Mouse (Mus musculus): ENCODE data around the gene Acot11. TPM values are rescaled to one million over a fixed set of nuclear protein-coding genes. Genes with fewer than 3 reads are reported as not detected.

Gene Acot11
- total and polyA plus RNA-seq, 2 experiments = 4.8 to 6.3 TPM

DNA sequence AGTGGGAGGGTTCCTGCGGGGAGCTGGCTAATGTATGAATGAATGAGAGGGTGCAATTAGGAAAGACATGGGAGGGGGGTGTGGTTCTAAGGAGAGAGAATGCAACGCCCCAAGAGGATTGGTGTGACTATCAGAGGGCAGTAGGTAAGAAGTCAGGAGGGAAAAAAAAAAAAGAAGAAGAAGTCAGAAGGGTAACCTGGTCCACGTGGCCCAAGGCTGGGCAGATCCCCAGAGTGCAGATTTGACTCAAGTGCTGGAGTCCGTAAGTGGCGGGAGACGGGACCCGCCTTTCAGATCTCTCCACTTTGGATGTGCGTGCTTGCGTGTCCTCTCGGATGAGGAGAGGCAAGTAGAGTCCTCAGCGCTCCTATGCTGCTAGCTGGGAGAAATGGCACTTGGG is 16.2 kb downstream of the Acot11 start:
- Histone ChIP-seq H3K27me3 (ENCODE audit: control insufficient read depth, insufficient read depth, low read length) (no peaks in the 10 kb centered on the region), H3K79me2 (ENCODE audit: control insufficient read depth, insufficient read depth, low read length) (no peaks in the 10 kb centered on the region), H3K27ac (replicated peaks; ENCODE audit: insufficient read depth, low read depth, low read length) (no peak overlapping the region), H3K4me3 (ENCODE audit: insufficient read depth, low read depth, low read length) (no peak overlapping the region), H3K36me3 (ENCODE audit: control insufficient read depth, insufficient read depth, low read length) (no peaks in the 10 kb centered on the region), H3K4me1 (ENCODE audit: control insufficient read depth, insufficient read depth, low read length) (peaks cover 9% of the 10 kb centered on the region), H3K9ac (ENCODE audit: low read depth, low read length) (no peak overlapping the region)
- 91% methylated on average over 11 of the region's 11 CpGs for WGBS
- no peak for DNase-seq (ENCODE audit: extremely low read depth, low read depth, low spot score)
- TF ChIP-seq POLR2A (IDR thresholded peaks at IDR 0.05; ENCODE audit: extremely low read depth, insufficient read depth, low read length) (no peak), CTCF (IDR thresholded peaks at IDR 0.05; ENCODE audit: low read depth, low read length) (no peak)

DNA sequence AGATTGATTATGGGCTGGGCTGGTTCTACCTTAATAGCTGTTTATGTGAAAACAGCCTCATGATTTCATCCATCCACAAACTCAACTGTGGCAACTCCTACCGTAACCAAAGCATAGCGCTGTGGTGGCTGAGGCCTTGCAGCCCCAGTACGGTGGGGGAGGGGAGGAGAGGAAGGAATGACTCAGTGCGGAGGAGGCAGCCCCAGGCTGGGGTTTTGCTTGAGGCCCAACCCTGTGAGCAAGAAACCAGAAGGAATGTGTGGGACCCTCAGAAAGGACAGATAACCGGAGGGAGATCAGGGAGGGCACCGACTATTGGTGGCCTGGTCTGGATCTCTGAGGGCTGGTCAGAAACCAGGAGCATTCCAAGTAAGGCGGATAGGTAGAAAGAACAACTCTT is 17.0 kb downstream of the Acot11 start:
- WGBS = 81% methylated on average over 7 of the region's 7 CpGs
- no peak overlapping the region for H3K27ac ChIP-seq (replicated peaks; ENCODE audit: insufficient read depth, low read depth, low read length)
- DNase-seq (ENCODE audit: extremely low read depth, low read depth, low spot score) = no peak
- TF ChIP-seq CTCF (IDR thresholded peaks at IDR 0.05; ENCODE audit: low read depth, low read length) = no peak
- TF ChIP-seq POLR2A (IDR thresholded peaks at IDR 0.05; ENCODE audit: extremely low read depth, insufficient read depth, low read length) = no peak
- no peak overlapping the region for H3K4me3 ChIP-seq (ENCODE audit: insufficient read depth, low read depth, low read length)
- no peak overlapping the region for H3K9ac ChIP-seq (ENCODE audit: low read depth, low read length)
- H3K36me3 ChIP-seq (ENCODE audit: control insufficient read depth, insufficient read depth, low read length) = no peaks in the 10 kb centered on the region
- no peaks in the 10 kb centered on the region for H3K79me2 ChIP-seq (ENCODE audit: control insufficient read depth, insufficient read depth, low read length)
- H3K27me3 ChIP-seq (ENCODE audit: control insufficient read depth, insufficient read depth, low read length) = no peaks in the 10 kb centered on the region
- H3K4me1 ChIP-seq (ENCODE audit: control insufficient read depth, insufficient read depth, low read length) = peaks cover 9% of the 10 kb centered on the region

DNA sequence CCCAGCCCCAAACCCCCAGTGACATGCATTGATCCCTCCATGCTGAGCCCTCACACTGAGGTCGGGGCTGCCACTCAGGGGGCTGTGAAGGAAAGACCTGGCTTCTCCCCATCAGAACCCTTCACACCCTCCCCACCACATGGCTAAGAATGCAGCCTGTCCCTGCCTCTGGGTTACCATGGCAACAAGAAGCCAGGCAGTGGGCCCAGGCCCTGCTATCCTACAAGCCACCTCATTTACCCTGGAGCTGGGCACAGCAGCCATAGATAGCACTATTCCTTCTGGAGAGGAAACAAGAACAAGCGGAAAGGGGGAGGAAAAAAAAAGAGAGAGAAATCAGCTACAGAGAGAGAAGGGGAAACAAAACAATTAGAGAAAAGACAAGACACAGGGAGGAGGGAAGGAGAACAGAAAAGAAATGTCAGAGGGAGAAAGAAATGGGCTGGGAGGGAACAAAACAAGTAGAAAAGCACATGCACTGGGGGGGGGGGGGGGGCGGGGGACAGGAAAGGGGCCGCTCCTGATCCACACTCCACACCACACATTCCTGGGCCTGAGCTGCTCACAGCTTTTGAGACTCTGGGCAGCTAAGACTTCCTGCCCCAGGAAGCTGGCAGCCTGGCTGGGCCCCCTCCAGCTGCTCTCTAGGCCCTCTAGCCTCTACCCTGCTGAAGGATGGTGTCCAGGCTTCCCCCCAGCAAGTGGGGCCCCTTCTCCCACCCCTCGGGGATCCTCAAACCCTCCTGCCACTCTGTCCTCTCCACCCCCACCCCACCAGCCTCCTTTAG is 18.9 kb downstream of the Acot11 start:
- H3K4me3 ChIP-seq (ENCODE audit: insufficient read depth, low read depth, low read length) = no peak overlapping the region
- 68% methylated on average over 3 of the region's 5 CpGs for WGBS
- H3K36me3 ChIP-seq (ENCODE audit: control insufficient read depth, insufficient read depth, low read length) = no peaks in the 10 kb centered on the region
- no peak for DNase-seq (ENCODE audit: extremely low read depth, low read depth, low spot score)
- H3K27ac ChIP-seq (replicated peaks; ENCODE audit: insufficient read depth, low read depth, low read length) = no peak overlapping the region
- TF ChIP-seq CTCF (IDR thresholded peaks at IDR 0.05; ENCODE audit: low read depth, low read length) (no peak), POLR2A (IDR thresholded peaks at IDR 0.05; ENCODE audit: extremely low read depth, insufficient read depth, low read length) (no peak)
- peaks cover 4% of the 10 kb centered on the region for H3K4me1 ChIP-seq (ENCODE audit: control insufficient read depth, insufficient read depth, low read length)
- no peaks in the 10 kb centered on the region for H3K27me3 ChIP-seq (ENCODE audit: control insufficient read depth, insufficient read depth, low read length)
- H3K79me2 ChIP-seq (ENCODE audit: control insufficient read depth, insufficient read depth, low read length) = no peaks in the 10 kb centered on the region
- H3K9ac ChIP-seq (ENCODE audit: low read depth, low read length) = no peak overlapping the region

DNA sequence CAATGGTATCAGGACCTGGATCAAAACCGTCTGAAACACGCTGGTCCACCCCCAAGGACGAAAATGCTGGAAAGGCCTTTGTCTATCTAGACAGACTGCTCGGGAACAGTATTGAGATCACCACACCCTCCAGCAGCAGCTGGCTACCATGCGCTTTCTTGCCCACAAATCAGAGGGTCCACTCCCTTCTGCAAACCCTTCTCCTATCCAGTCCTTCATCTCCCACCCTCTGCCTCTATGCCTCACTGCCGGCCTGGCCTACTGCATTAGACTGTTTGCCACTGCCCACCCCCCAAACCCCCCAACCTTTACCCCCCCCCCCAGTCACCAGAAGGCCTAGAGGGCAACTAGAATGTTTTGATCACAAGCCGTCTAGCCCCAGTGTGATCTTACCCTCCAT is 19.5 kb downstream of the Acot11 start:
- H3K27ac ChIP-seq (replicated peaks; ENCODE audit: insufficient read depth, low read depth, low read length) = no peak overlapping the region
- no peak for DNase-seq (ENCODE audit: extremely low read depth, low read depth, low spot score)
- no peaks in the 10 kb centered on the region for H3K4me1 ChIP-seq (ENCODE audit: control insufficient read depth, insufficient read depth, low read length)
- TF ChIP-seq CTCF (IDR thresholded peaks at IDR 0.05; ENCODE audit: low read depth, low read length) (no peak), POLR2A (IDR thresholded peaks at IDR 0.05; ENCODE audit: extremely low read depth, insufficient read depth, low read length) (no peak)
- H3K27me3 ChIP-seq (ENCODE audit: control insufficient read depth, insufficient read depth, low read length) = no peaks in the 10 kb centered on the region
- no peak overlapping the region for H3K4me3 ChIP-seq (ENCODE audit: insufficient read depth, low read depth, low read length)
- no peaks in the 10 kb centered on the region for H3K36me3 ChIP-seq (ENCODE audit: control insufficient read depth, insufficient read depth, low read length)
- no peak overlapping the region for H3K9ac ChIP-seq (ENCODE audit: low read depth, low read length)
- no peaks in the 10 kb centered on the region for H3K79me2 ChIP-seq (ENCODE audit: control insufficient read depth, insufficient read depth, low read length)
- 92% methylated on average over 7 of the region's 7 CpGs for WGBS

DNA sequence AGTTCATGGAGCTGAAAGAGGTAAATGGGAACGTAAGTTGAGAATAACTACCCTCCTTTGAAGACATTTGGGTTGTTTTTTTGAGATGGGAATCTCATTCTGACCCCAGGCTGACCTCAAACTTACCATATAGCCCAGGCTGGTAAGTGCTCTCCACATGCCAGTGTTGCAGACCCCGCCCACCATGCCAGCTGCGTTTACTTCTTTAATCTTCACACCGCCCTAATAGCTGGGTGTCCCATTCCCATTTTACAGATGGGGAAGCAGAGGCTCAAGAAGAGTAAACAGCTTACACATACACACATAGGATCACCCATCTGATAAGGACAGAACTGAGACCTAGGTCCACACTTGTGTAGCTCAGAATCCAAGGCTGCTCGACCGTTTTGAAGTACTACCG is 20.0 kb downstream of the Acot11 start:
- Histone ChIP-seq H3K4me3 (ENCODE audit: insufficient read depth, low read depth, low read length) (no peak overlapping the region), H3K4me1 (ENCODE audit: control insufficient read depth, insufficient read depth, low read length) (no peaks in the 10 kb centered on the region)
- 93% methylated on average over 7 of the region's 7 CpGs for WGBS

DNA sequence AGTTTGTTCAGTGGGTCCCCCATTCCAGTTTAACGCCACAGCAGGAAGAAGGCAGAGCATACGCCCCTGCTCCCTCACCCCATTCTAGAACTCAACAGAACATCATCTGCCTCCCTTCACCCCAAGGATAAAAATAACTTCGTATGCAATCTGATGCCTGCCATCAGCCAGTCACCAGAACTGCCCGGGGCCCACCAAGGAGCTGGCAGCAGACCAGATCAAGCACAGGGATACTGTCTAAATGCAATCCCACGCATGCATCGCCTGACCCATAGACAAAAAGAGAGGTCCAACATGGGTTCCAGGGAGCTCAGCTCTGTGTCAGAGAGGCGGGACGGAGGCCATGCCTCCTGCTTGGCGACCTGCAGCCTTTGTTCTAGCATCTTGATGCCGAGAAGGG is 21.7 kb downstream of the Acot11 start:
- Histone ChIP-seq H3K36me3 (ENCODE audit: control insufficient read depth, insufficient read depth, low read length) (no peaks in the 10 kb centered on the region), H3K79me2 (ENCODE audit: control insufficient read depth, insufficient read depth, low read length) (no peaks in the 10 kb centered on the region), H3K9ac (ENCODE audit: low read depth, low read length) (no peak overlapping the region), H3K27ac (replicated peaks; ENCODE audit: insufficient read depth, low read depth, low read length) (no peak overlapping the region), H3K27me3 (ENCODE audit: control insufficient read depth, insufficient read depth, low read length) (no peaks in the 10 kb centered on the region), H3K4me1 (ENCODE audit: control insufficient read depth, insufficient read depth, low read length) (peaks cover 7% of the 10 kb centered on the region), H3K4me3 (ENCODE audit: insufficient read depth, low read depth, low read length) (no peak overlapping the region)
- WGBS = 92% methylated on average over 10 of the region's 10 CpGs
- DNase-seq (ENCODE audit: extremely low read depth, low read depth, low spot score) = no peak
- no peak for TF ChIP-seq CTCF (IDR thresholded peaks at IDR 0.05; ENCODE audit: low read depth, low read length)
- no peak for TF ChIP-seq POLR2A (IDR thresholded peaks at IDR 0.05; ENCODE audit: extremely low read depth, insufficient read depth, low read length)

More for the DNA sequence above, 20.0 kb downstream of the Acot11 start:
- no peak overlapping the region for H3K27ac ChIP-seq (replicated peaks; ENCODE audit: insufficient read depth, low read depth, low read length)
- no peaks in the 10 kb centered on the region for H3K27me3 ChIP-seq (ENCODE audit: control insufficient read depth, insufficient read depth, low read length)
- DNase-seq (ENCODE audit: extremely low read depth, low read depth, low spot score) = no peak
- TF ChIP-seq POLR2A (IDR thresholded peaks at IDR 0.05; ENCODE audit: extremely low read depth, insufficient read depth, low read length) (no peak), CTCF (IDR thresholded peaks at IDR 0.05; ENCODE audit: low read depth, low read length) (no peak)
- no peak overlapping the region for H3K9ac ChIP-seq (ENCODE audit: low read depth, low read length)
- no peaks in the 10 kb centered on the region for H3K36me3 ChIP-seq (ENCODE audit: control insufficient read depth, insufficient read depth, low read length)
- no peaks in the 10 kb centered on the region for H3K79me2 ChIP-seq (ENCODE audit: control insufficient read depth, insufficient read depth, low read length)

All from liver, adult 2 months (tissue).